Mouse (Mus musculus) liver, embryonic 14.5 days (tissue): ENCODE measurements around the gene Cdk5rap3.
A peak's percentile ranks its signal among the peaks of the same experiment; 100 is the strongest.

ENCODE experiments used
- CTCF ChIP-seq: IDR thresholded peaks from 2 replicates; pipeline ENCODE4 v1.5.1; 2016; ENCODE audit warnings: antibody characterized with exemption, low read depth, control low read depth
- EP300 ChIP-seq: IDR thresholded peaks from 2 replicates; pipeline ENCODE4 v1.6.1; 2016; ENCODE audit warnings: antibody characterized with exemption, low read depth

- TF ChIP-seq CTCF, result no peak
- peak; percentile 70 for TF ChIP-seq EP300
These were observed 13.6 kb upstream of the Cdk5rap3 start for GRCm38 (mm10) chr11:96929766-96930331.
